Mouse (Mus musculus) ES-CJ7 (cell line): Measurements from ENCODE around the gene Pik3r1.

ENCODE experiments used
- DNase-seq: peaks from one replicate; pipeline ENCODE4 v3.0.0; 2011; ENCODE audit warnings: low read depth, low spot score

Pik3r1 gene

DNA sequence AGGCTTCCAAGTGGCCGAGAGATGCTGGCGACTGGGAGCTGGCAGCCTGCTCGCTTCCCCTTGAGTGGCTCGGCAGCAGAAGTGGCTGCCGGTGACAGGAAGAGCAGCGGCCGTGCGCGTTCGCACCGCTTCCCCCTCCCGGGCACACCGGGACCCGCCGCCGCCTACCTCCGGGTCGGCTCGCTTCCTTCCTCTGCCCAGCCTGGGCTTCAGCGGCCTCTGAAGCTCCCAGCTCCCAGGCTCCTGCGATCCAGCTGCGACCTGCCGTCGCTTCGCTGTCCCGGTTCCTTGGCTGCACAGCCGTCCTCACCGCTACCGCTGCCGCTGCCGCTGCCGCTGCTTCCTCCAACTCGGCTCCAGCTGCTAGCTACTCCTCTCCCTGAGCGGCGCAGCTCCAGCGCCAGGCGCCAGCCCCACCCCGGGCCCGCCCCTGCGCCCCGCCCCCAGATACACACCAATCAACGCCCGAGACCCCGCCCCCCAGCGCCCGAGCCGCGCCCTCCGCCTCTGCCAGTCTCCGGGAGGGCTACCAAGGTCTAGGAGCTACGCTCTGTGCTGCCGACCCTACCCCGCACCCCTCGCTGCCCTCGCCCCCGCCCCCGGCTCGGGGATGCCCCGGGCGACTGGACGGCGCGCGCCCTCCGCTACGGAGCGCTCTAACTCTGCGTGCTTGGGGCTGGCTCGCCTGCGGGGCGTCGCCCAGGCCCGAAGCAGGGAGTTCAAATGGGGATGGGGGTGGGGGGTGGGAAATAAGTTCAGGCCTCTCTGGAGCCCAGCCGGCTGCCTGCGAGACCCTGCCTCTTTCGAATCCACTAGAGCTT is at the start of gene Pik3r1:
Gene Pik3r1 (minus strand): TSS at position 409 of the 821 bp plus-strand sequence.
- DNase-seq: peak; percentile 90

GRCm38 (mm10) chr13:101813267-101813900 is 45.4 kb upstream of the Pik3r1 start:
- DNase-seq: peak; percentile 24

GRCm38 (mm10) chr13:101812341-101812740 is 44.3 kb upstream of the Pik3r1 start:
- no peak for DNase-seq

DNA sequence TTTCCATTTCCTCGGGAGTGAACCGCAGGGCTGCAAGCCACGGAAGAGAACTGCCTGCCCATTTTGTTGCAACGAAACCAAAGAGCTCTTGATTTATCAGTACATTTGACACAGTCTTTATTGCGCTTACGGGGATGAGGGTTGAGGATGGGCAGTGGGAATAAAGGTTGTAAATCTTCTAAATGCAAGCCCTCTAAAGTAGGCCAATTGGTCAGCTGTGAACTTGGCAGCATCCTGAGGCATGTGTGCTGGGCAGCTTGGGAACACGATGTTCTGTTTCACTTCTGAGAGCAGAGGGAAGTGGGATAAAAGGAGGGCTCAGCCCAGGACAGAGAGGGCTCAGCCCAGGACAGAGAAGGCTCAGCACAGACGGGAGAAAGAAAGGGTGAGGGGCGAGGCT is 43.9 kb upstream of the Pik3r1 start:
- DNase-seq: no peak

DNA sequence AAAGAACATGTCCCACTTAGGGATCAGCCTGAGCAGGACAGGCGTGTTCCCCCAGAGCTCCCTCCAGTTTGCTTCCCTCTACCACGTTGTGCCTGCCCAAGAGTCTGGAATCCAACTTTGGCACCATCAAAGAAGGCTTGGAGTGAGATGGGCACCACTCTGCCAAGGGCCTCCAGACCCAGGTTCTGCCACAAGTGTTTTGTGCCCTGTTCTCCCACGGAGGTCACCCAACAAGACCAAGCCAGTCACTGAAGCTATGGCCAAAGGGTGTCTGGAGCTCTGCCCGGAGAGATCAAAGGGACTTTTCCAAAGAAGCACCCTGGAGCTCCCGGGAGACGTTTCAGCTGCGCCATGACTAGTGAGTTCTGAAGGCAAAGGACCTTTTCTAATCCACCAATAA is 42.6 kb upstream of the Pik3r1 start:
- DNase-seq: no peak

GRCm38 (mm10) chr13:101809796-101810195 is 41.8 kb upstream of the Pik3r1 start:
- DNase-seq: peak; percentile 25

DNA sequence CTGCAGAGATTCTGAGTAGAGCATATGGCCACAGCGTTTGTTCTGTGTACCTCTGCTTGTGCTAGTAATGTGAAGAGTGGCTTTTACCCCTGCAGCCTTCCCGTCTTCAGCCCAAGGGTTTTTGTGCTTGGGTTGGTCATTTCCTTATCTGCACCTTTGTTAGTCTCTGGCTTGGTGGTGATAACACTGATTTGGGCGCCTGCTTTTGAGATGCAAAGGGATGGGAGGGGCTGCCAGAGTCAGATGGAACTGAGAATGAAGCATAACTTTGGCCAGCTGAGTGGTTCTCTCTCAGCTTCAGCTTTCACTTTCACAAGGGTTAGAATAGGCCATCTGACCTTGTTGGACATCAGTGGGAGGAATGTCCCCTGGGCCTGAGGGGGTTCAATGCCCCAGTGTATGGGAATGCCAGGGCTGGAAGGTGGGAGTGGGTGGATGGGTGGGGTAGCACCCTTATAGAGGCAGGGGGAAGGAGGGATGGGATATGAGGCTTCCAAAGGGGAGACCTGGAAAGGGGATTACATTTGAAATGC is 37.6 kb upstream of the Pik3r1 start:
- peak; percentile 40 for DNase-seq

- peak; percentile 90 for DNase-seq
These were observed 33.6 kb upstream of the Pik3r1 start for GRCm38 (mm10) chr13:101801372-101802186.

GRCm38 (mm10) chr13:101800833-101801371 is 32.9 kb upstream of the Pik3r1 start:
- no peak for DNase-seq

- DNase-seq: no peak
These were observed 32.1 kb upstream of the Pik3r1 start for GRCm38 (mm10) chr13:101800021-101800596.

GRCm38 (mm10) chr13:101799318-101799717 is 31.3 kb upstream of the Pik3r1 start:
- no peak for DNase-seq

GRCm38 (mm10) chr13:101798522-101798921 is 30.5 kb upstream of the Pik3r1 start:
- DNase-seq: no peak

DNA sequence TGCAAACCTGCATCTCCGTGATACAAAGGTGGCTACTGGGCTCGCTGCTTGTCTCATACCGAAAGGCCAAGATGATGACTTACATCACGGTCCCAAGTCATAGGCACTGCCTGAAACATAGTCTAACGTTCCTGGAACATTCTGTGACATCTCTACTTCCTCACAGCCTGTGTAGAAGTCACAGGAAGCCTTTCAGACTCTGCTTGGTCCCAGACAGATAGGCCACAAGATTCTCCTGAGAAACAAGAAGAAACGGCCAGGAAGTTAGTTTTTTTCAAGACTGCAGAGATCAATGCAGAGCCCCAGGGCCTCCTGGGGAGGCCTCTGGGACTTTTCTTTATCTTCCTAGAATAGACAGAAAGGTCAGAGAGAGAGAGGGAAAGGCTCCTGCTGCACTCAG is 29.0 kb upstream of the Pik3r1 start:
- no peak for DNase-seq

GRCm38 (mm10) chr13:101785705-101786104 is 17.7 kb upstream of the Pik3r1 start:
- DNase-seq: peak; percentile 49

GRCm38 (mm10) chr13:101784651-101785289 is 16.8 kb upstream of the Pik3r1 start:
- DNase-seq: peak; percentile 17

GRCm38 (mm10) chr13:101779011-101779410 is 11.0 kb upstream of the Pik3r1 start:
- no peak for DNase-seq

- no peak for DNase-seq
These were observed 9.8 kb upstream of the Pik3r1 start for GRCm38 (mm10) chr13:101777851-101778250.

DNA sequence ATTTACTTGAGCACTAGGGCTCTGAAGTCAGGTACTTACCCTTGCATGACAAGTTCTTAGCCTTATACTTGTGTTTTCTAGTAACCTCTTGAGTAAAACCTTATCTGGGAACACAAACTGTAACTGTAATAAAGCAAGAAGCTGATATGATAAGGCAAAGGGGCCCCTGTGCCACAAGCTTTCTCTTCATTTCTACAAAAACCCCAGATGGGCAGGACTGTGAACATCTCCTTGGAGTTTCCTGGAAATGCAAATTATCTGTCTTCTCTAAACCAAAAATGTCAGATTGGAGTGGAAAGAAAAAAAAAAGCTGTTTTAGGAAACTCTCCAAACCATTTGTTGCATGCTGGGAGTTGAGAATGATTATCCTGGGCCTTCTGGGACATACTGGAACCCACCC is 3.1 kb upstream of the Pik3r1 start:
- no peak for DNase-seq

DNA sequence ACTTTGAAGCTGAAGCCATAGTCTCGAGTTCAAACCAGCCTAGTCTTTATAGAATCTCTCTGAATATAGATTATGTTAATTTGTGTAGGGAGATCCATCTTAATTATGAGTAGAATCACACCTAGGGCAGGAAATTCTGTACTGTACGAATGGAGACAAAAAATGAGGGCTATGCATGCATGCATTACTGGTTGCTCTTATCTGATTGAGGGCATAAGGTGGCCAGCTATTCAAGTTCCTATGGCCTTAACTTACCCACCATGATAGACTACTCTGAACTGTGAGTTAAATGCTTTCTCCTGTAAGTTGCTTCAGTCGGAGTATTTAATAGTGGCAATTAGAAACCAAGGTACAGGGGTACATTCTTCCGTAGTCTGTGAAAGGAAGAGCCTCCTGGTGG is 1.9 kb upstream of the Pik3r1 start:
- DNase-seq: no peak

- DNase-seq: peak; percentile 28
These were observed 594 bp upstream of the Pik3r1 start for GRCm38 (mm10) chr13:101768630-101768991.
